Mouse (Mus musculus) C2C12 (cell line): Measurements from ENCODE around the gene Unc5cl. TPM values are rescaled to one million over a fixed set of nuclear protein-coding genes. Genes with fewer than 3 reads are reported as not detected.

ENCODE experiments used
- H3K27me3 ChIP-seq: one replicate; pipeline ENCODE4 v1.6.1; 2011; ENCODE audit not compliant: control insufficient read depth, insufficient read depth, insufficient read length
- H3K36me3 ChIP-seq: one replicate; pipeline ENCODE4 v1.6.1; 2011; ENCODE audit not compliant: control insufficient read depth, insufficient read depth
- H3K4me3 ChIP-seq: one replicate; pipeline ENCODE4 v1.5.1; 2011; ENCODE audit warnings: mild to moderate bottlenecking, control low read depth; ENCODE audit not compliant: poor library complexity, insufficient read depth, severe bottlenecking
- H3K79me2 ChIP-seq: one replicate; pipeline ENCODE4 v1.6.1; 2011; ENCODE audit not compliant: control insufficient read depth, insufficient read depth
- H3K79me3 ChIP-seq: one replicate; pipeline ENCODE4 v1.6.1; 2011; ENCODE audit warnings: low read depth, control low read depth
- H3ac ChIP-seq: one replicate; pipeline ENCODE3; 2011; ENCODE audit warnings: low read depth; ENCODE audit not compliant: control insufficient read depth, insufficient read length
- CEBPB ChIP-seq: IDR thresholded peaks from one replicate; pipeline ENCODE4 v1.6.1; 2011; ENCODE audit warnings: low read depth, mild to moderate bottlenecking, control low read depth, moderate library complexity
- CTCF ChIP-seq: IDR thresholded peaks from one replicate; pipeline ENCODE4 v1.5.1; 2011; ENCODE audit not compliant: control insufficient read depth, insufficient read depth, insufficient read length
- FOSL1 ChIP-seq: IDR thresholded peaks from one replicate; pipeline ENCODE4 v1.8.0; 2011; ENCODE audit warnings: mild to moderate bottlenecking, low read length; ENCODE audit not compliant: poor library complexity, insufficient read depth, severe bottlenecking
- MAX ChIP-seq: IDR thresholded peaks from one replicate; pipeline ENCODE4 v1.6.1; 2011; ENCODE audit warnings: mild to moderate bottlenecking, control low read depth
- MYOD1 ChIP-seq: IDR thresholded peaks from one replicate; pipeline ENCODE4 v1.6.1; 2011; ENCODE audit warnings: low read depth; ENCODE audit not compliant: control insufficient read depth, insufficient read length
- MYOG ChIP-seq: IDR thresholded peaks from one replicate; pipeline ENCODE4 v1.6.1; 2011; ENCODE audit not compliant: control insufficient read depth, insufficient read length; ENCODE audit errors: extremely low read depth
- USF1 ChIP-seq: IDR thresholded peaks from one replicate; pipeline ENCODE4 v1.6.1; 2011; ENCODE audit warnings: low read depth, mild to moderate bottlenecking, control low read depth, moderate library complexity
- polyA plus RNA-seq: library from polyadenylated mRNA; unstranded; fragments of >200 nt; fragmentation: generic; extraction: Trizol; gene quantifications from one replicate; pipeline ENCODE4 v1.2.1, GENCODE M21; 2012; ENCODE audit warnings: missing spikeins

The Unc5cl gene
- polyA plus RNA-seq, 1 experiment, result not detected

DNA sequence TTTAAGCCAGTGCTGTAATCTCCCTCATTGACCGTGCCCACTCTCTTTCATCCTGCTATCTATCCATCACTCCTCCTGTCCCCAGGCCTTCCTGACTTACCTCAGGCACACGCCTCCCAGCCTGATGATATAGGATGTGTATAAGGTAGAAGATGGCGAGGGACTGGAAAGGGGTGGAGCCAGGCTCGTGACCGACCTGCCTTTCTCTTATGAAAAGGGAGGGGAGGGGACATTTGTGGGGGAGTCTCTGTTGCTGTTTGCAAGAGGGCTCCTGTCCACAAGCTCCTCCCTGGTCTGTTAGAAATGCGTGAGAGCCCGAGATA lies 3.4 kb upstream of the Unc5cl start, which contains the start of gene Tspo2:
Tspo2 (minus strand) TSS at position 170 of the 323 bp plus-strand sequence.
- H3K79me2 ChIP-seq, result no peaks in the 10 kb centered on the region
- H3K36me3 ChIP-seq, result no peaks in the 10 kb centered on the region
- TF ChIP-seq MYOG, result no peak
- TF ChIP-seq CTCF, result no peak
- TF ChIP-seq MAX, result no peak
- no peak for TF ChIP-seq USF1
- TF ChIP-seq FOSL1, result no peak
- no peak for TF ChIP-seq CEBPB
- no peak for TF ChIP-seq MYOD1
- H3K79me3 ChIP-seq, result no peaks in the 10 kb centered on the region
- H3K27me3 ChIP-seq, result peaks cover 3% of the 10 kb centered on the region
- no peak within 1 kb of the TSS for H3K4me3 ChIP-seq
- H3ac ChIP-seq, result no peak within 1 kb of the TSS

DNA sequence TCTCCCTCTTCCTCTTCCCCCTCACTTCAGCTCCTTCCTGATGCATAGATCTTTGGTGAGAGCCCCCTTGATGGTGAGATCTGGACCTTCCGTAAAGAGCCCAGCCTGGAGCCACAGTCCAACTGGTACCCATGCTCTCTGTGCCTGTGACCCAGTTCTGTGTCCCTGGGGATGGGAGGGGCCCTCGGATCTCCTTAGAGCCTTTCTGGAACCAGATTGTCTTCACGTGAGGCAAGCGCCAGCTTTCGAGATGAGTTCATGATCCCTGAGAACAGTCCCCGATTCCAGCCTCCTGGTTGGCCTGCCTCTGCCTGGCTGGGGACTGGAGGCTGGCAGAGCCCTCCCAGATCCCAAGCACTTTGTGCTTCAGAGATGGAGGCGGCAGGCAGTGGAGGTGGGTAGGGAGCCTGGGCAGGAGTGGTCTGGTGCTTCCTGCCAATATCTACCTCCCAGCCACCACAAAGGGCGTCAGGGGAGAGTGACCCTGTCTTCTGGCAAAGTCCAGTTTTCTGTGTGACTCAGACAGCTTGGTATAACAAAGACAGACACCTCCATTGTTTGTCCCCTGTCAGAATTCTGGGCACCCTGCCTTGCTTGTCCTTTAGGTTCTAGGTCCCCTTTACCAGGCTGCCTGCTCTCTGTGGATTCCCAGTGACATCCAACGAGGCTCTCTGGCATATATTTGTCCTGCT lies 2.8 kb upstream of the Unc5cl start:
- no peaks in the 10 kb centered on the region for H3K36me3 ChIP-seq
- H3K27me3 ChIP-seq, result peaks cover 3% of the 10 kb centered on the region
- H3K79me2 ChIP-seq, result no peaks in the 10 kb centered on the region
- no peak for TF ChIP-seq FOSL1
- TF ChIP-seq CTCF, result no peak
- TF ChIP-seq MYOD1, result no peak
- no peak for TF ChIP-seq USF1
- no peak for TF ChIP-seq MAX
- TF ChIP-seq CEBPB, result no peak
- TF ChIP-seq MYOG, result no peak
- no peaks in the 10 kb centered on the region for H3K79me3 ChIP-seq
- H3K4me3 ChIP-seq, result no peak overlapping the region
- no peak overlapping the region for H3ac ChIP-seq

DNA sequence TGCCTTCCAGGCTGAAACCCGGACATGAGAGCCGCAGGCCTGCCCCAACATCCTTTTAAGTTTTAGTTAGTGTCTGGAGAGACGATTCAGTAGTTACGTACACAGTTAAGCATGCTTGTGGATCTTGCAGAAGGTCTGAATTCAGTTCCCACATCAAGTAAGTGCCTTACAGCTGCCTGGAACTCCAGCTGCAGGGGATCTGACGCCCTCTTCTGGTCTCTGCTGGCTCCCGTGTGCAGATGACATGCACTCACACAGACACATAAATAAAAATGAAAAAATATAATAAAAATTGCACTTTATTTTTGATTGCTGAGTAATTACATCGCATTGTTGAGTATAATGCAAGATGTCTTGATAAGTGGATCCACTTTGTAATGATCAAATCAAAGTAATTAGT lies 1.2 kb upstream of the Unc5cl start:
- Histone ChIP-seq H3ac (no peak overlapping the region), H3K79me2 (no peaks in the 10 kb centered on the region), H3K4me3 (no peak overlapping the region), H3K36me3 (no peaks in the 10 kb centered on the region), H3K79me3 (no peaks in the 10 kb centered on the region), H3K27me3 (peaks cover 3% of the 10 kb centered on the region)
- TF ChIP-seq FOSL1, result no peak
- no peak for TF ChIP-seq MAX
- TF ChIP-seq USF1, result no peak
- TF ChIP-seq CEBPB, result no peak
- TF ChIP-seq MYOG, result no peak
- no peak for TF ChIP-seq CTCF
- TF ChIP-seq MYOD1, result no peak

DNA sequence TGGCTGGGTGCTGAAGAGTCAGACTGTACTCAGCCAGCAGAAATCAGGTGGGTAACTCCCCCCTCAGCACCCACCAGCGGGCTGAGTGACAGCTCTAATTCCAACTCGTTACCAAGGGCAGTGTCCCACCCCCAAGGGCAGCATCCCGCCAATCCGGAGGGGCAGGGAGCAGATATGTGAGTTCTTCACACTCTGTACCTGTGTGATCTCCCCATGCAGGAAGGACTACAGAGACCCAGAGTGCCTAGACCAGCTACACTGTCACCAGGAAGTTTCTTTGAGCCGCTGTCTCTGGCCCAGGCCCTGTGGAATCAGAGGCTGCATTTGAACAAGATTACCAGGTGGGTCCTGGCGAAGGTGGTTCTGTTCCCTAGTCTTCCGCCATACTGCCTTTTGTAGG lies 511 bp upstream of the Unc5cl start:
- Histone ChIP-seq H3K79me2 (no peaks in the 10 kb centered on the region), H3K4me3 (no peak overlapping the region), H3K79me3 (no peaks in the 10 kb centered on the region), H3K27me3 (peaks cover 3% of the 10 kb centered on the region), H3ac (no peak overlapping the region), H3K36me3 (no peaks in the 10 kb centered on the region)
- TF ChIP-seq CEBPB (no peak), MYOG (no peak), MAX (no peak), MYOD1 (no peak), CTCF (no peak), FOSL1 (no peak), USF1 (no peak)

DNA sequence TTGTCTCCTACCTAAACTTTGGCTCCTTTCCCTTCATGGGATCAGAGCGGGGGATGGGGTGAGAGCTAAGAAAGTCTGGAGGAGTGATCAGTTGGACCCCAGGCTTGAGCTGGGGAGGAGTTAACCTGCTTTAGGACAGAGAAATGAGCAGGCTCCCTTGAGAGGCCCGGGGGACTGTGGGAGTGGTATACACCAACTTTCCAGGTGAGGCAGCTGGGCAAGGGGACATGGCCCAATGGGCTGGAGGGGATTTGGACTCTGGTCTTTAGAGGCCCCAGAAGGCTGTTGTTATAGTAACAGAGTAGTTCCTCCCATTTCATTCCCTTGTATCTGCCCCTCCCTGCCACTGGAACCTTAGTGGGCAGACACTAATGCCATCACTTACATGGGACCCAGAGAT lies 1.3 kb downstream of the Unc5cl start:
- no peaks in the 10 kb centered on the region for H3K79me3 ChIP-seq
- no peak for TF ChIP-seq MYOD1
- no peak for TF ChIP-seq CEBPB
- no peak for TF ChIP-seq FOSL1
- no peak for TF ChIP-seq USF1
- TF ChIP-seq MAX, result no peak
- no peak for TF ChIP-seq MYOG
- no peak for TF ChIP-seq CTCF
- no peaks in the 10 kb centered on the region for H3K36me3 ChIP-seq
- H3K4me3 ChIP-seq, result no peak overlapping the region
- no peaks in the 10 kb centered on the region for H3K79me2 ChIP-seq
- no peak overlapping the region for H3ac ChIP-seq
- peaks cover 3% of the 10 kb centered on the region for H3K27me3 ChIP-seq

DNA sequence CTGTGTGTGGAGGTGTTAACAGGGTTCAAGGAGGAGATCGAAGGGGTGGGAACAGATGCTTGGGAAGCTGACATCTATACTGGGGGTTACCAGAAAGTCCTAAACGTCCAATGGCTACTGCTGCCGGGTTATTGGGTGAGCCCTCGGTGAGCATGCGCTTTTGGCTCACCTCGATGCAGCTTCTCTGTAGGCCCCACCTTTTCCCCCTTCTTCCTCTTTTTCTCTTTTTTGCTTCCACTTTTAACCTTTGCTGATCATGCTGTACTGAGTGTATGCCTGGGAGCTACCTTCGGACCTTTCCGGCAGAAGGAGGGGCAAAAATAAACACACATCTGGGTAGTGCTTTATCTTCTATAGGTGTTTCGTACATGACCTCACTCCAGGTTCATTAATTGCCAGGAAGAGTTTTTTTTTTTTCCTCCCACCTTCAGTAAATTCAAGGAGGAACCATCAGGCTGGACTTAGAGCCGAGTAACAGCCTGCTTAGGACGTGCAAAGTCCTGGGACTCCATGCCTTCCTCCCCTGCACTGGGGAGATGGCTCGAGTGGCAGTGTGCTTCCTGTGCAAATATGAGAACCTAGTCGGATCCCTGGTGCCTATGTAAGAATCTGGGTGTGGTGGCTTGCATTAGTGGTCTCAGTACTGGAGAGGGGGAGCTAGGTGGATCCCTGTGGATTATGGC lies 3.4 kb downstream of the Unc5cl start:
- TF ChIP-seq FOSL1 (no peak), CTCF (no peak), MAX (no peak), MYOG (no peak), USF1 (no peak), CEBPB (no peak), MYOD1 (no peak)

More for the DNA sequence above, 3.4 kb downstream of the Unc5cl start:
- no peaks in the 10 kb centered on the region for H3K36me3 ChIP-seq
- no peaks in the 10 kb centered on the region for H3K79me3 ChIP-seq
- H3K4me3 ChIP-seq, result no peak overlapping the region
- H3K79me2 ChIP-seq, result no peaks in the 10 kb centered on the region
- H3ac ChIP-seq, result no peak overlapping the region
- H3K27me3 ChIP-seq, result peaks cover 3% of the 10 kb centered on the region
